Mouse (Mus musculus) spleen, postnatal 14 days (tissue): ENCODE measurements around the gene Alpl.

Source experiments
- DNase-seq, 2 experiments: peaks; one replicate each; pipeline ENCODE4 v3.0.0; 2021 to 2022; ENCODE audit warnings: low spot score in 2 of 2

Gene Alpl

GRCm38 (mm10) chr4:137739151-137739923 lies 56.8 kb downstream of the Alpl start:
- no peak for DNase-seq

- no peak for DNase-seq
Measured at GRCm38 (mm10) chr4:137737760-137738159, 58.4 kb downstream of the Alpl start.

GRCm38 (mm10) chr4:137736220-137736701 lies 59.9 kb downstream of the Alpl start:
- DNase-seq, result no peak

GRCm38 (mm10) chr4:137733459-137733858 lies 62.7 kb downstream of the Alpl start:
- no peak for DNase-seq

- DNase-seq, result no peak
Measured at GRCm38 (mm10) chr4:137732962-137733361, 63.2 kb downstream of the Alpl start.

GRCm38 (mm10) chr4:137732361-137732760 lies 63.8 kb downstream of the Alpl start:
- no peak for DNase-seq

- DNase-seq, result no peak
Measured at GRCm38 (mm10) chr4:137731891-137732290, 64.3 kb downstream of the Alpl start.

- no peak for DNase-seq
Measured at GRCm38 (mm10) chr4:137730757-137731156, 65.4 kb downstream of the Alpl start.

- peak; percentile 72 to 85 for DNase-seq
Measured at GRCm38 (mm10) chr4:137730134-137730533, 66.0 kb downstream of the Alpl start.

- DNase-seq, result no peak
Measured at GRCm38 (mm10) chr4:137729155-137729855, 66.9 kb downstream of the Alpl start.

- no peak for DNase-seq
Measured at GRCm38 (mm10) chr4:137728399-137729154, 67.6 kb downstream of the Alpl start.

GRCm38 (mm10) chr4:137727506-137728187 lies 68.5 kb downstream of the Alpl start:
- DNase-seq, result no peak

GRCm38 (mm10) chr4:137726739-137727505 lies 69.3 kb downstream of the Alpl start:
- no peak for DNase-seq

- DNase-seq, result no peak
Measured at GRCm38 (mm10) chr4:137725541-137726145, 70.5 kb downstream of the Alpl start.

- peak; percentile 57 to 79 for DNase-seq
Measured at GRCm38 (mm10) chr4:137724766-137725165, 71.4 kb downstream of the Alpl start.

GRCm38 (mm10) chr4:137724212-137724611 lies 72.0 kb downstream of the Alpl start:
- DNase-seq, result no peak

GRCm38 (mm10) chr4:137723527-137723926 lies 72.7 kb downstream of the Alpl start:
- DNase-seq, result no peak

- DNase-seq, result peak; percentile 42 to 64
Measured at GRCm38 (mm10) chr4:137722692-137723427, 73.3 kb downstream of the Alpl start.

GRCm38 (mm10) chr4:137722230-137722629 lies 74.0 kb downstream of the Alpl start:
- DNase-seq, result no peak

- no peak for DNase-seq
Measured at GRCm38 (mm10) chr4:137721563-137721962, 74.6 kb downstream of the Alpl start.
